Mouse (Mus musculus) olfactory bulb, adult 2 months (tissue): ENCODE data around the gene Ccr7. TPM values are rescaled to one million over a fixed set of nuclear protein-coding genes. Genes with fewer than 3 reads are reported as not detected.

Source experiments
- H3K27ac ChIP-seq: fragments of 200-500 bp; 2 replicates; pipeline ENCODE4 v1.5.1; 2012; ENCODE audit warnings: low read depth, low read length; ENCODE audit not compliant: insufficient read depth
- H3K4me1 ChIP-seq: fragments of 200-500 bp; 2 replicates; pipeline ENCODE4 v1.6.1; 2012; ENCODE audit warnings: low read length; ENCODE audit not compliant: control insufficient read depth, insufficient read depth
- H3K4me3 ChIP-seq: fragments of 200-500 bp; 2 replicates; pipeline ENCODE4 v1.5.1; 2012; ENCODE audit warnings: mild to moderate bottlenecking, low read depth, low read length, moderate library complexity; ENCODE audit not compliant: insufficient read depth
- CTCF ChIP-seq: fragments of 200-500 bp; IDR thresholded peaks from 2 replicates; pipeline ENCODE4 v1.5.1; 2012; ENCODE audit warnings: low read depth, mild to moderate bottlenecking, low read length, moderate library complexity; ENCODE audit not compliant: insufficient read depth
- POLR2A ChIP-seq: fragments of 200-500 bp; IDR thresholded peaks from 2 replicates; pipeline ENCODE4 v1.6.1; 2012; ENCODE audit warnings: mild to moderate bottlenecking, low read depth, low read length, moderate library complexity; ENCODE audit not compliant: insufficient read depth
- WGBS: fragments of 180-500 bp; shearing (Covaris S2); methylation state at CpG from one replicate; pipeline ENCODE4 v1.1.7; 2018; 5-methylcytosine and 5-hydroxymethylcytosine counted together
- polyA plus RNA-seq: library from polyadenylated mRNA; stranded (reverse); fragments of >200 nt; gene quantifications from 2 replicates; pipeline ENCODE4 v1.2.4, GENCODE M21; 2012; ENCODE audit warnings: low replicate concordance; ENCODE audit not compliant: missing spikeins, insufficient read depth, insufficient read length

Ccr7 gene
- polyA plus RNA-seq, 1 experiment = not detected

DNA sequence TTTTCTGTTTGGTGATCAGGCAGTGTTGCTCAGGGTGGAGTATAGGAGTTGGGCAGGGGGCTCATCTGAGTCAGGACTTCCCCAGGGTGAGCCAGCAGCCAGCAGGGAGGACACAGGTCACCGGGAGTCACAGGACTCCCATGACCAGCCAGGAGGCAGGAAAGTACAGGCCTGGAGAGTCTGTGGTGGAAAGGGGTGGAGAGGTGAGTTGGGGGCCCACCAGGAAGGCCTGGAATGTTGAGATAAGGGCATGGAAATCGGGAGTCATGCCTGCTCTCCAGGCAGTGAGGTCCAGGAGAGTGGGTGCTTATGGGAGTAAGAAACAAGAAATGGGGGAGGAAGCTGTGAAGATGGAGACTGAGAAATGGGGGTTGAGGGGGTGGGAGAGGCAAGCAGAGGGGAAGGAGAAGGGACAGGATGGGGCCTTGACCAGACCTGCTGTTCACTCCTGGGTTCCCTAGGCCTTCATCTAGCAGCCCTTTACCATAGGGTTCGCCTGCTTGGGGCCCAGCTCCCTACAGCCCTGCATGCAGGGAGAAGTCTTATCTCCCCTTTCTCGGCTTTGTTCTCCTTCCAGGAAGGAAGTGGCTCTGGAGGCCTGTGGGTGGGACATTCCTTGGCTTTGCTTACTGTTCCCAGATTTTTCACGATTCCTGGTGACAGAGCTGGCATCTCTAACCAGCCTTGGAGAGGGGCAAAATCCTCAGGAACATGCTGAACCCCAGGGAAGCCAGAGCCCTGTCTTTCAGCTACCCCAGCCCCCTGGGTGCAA lies 28.2 kb downstream of the Ccr7 start:
- no peak for TF ChIP-seq POLR2A
- no peak for TF ChIP-seq CTCF
- WGBS = 58% methylated on average over 5 of the region's 5 CpGs
- no peak overlapping the region for H3K27ac ChIP-seq
- no peak overlapping the region for H3K4me3 ChIP-seq
- peaks cover 13% of the 10 kb centered on the region for H3K4me1 ChIP-seq

DNA sequence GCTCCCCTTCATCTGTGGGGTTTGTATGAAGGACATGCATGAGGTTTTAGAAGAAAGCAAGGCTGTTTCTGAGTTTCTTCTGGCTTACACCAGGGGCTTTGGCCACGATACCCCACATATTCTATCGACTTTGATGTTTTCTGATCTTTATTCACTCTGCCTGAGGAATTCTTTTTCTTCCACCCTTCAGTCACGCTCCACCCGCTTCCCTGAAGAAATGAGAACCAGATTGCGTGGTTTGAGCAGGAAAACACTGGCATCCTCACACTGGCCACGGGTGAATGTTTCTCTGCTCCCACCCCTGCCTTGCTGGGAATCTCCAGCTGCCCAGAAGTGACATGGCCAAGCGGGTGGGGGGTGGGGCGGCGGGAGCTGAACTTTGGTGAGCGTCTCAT lies 30.2 kb downstream of the Ccr7 start:
- peaks cover 17% of the 10 kb centered on the region for H3K4me1 ChIP-seq
- H3K4me3 ChIP-seq = no peak overlapping the region
- 61% methylated on average over 10 of the region's 10 CpGs for WGBS
- TF ChIP-seq POLR2A (no peak), CTCF (no peak)
- H3K27ac ChIP-seq = no peak overlapping the region

DNA sequence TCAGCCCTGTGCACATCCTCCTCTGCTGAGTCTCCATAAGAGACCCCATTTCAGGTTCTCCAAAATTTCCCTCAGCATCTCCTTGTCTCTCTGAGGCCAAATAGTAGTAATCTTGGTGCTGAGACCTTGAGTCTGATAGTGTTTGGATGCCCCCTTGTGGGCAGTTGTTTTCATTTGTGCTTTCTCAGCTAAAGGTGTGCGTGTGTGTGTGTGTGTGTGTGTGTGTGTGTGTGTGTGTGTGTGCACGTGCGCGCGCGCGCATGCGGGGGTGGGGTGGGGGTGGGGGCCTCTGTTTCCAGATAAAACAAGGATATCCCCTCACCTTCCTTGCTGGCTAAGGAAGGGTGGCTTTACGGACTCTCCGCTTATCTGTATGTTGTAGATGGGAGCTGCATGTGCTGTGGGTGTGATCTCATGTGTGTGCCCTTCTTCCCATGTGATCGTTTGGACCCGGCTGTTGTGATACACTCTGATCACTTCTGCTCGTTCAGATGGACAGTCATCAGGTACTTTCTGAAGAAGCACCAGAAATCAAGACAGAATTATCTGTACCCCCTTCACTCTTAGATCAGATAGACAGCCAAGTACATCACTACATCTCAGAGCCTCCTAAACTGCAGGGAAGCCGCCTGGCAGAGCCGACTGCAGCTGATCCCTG lies 30.8 kb downstream of the Ccr7 start:
- WGBS = 37% methylated on average over 15 of the region's 15 CpGs
- H3K27ac ChIP-seq = no peak overlapping the region
- H3K4me1 ChIP-seq = peaks cover 17% of the 10 kb centered on the region
- no peak overlapping the region for H3K4me3 ChIP-seq
- no peak for TF ChIP-seq POLR2A
- TF ChIP-seq CTCF = no peak

DNA sequence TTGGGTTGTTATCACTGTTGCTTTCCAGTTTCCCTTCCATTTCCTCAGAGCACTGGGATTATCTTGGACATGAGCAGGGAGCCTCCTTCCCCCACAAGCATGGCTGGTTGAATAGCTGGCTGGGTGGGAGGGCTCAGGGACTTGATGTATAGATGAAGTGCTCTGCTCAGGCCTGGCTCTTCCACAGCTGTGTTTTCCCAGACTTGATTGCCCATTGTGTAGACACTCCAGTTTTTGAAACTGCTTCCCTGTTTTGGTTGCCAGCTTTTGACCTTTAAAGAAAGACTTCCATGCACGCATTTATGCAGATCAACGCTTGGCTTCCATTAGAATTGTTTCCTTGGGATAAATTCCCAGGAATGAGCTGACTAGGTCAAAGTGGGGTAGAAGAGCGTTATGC lies 32.2 kb downstream of the Ccr7 start:
- no peak for TF ChIP-seq POLR2A
- no peak for TF ChIP-seq CTCF
- no peak overlapping the region for H3K27ac ChIP-seq
- 70% methylated on average over 3 of the region's 3 CpGs for WGBS
- H3K4me3 ChIP-seq = no peak overlapping the region
- H3K4me1 ChIP-seq = peaks cover 17% of the 10 kb centered on the region

DNA sequence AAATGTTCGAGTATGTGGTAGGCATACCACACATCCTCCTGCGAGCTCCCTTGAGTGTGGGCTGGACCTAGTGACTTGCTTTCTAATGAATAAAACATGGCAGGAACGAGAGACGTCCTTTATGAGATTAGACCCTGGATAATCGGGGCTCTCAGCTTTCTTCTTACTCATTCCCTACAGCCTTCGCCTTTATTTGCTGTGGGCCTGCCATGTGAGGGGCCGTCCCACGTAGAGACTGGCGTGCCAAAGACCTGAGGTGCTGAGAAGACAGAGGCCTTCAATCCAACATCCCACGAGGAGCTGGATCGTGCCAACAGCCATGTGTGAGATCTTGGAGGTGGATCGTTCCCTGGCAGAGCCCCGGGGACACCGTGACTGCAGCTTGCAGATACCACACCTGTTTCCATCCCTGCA lies 33.7 kb downstream of the Ccr7 start:
- Histone ChIP-seq H3K4me1 (peaks cover 5% of the 10 kb centered on the region), H3K4me3 (no peak overlapping the region), H3K27ac (no peak overlapping the region)
- WGBS = 62% methylated on average over 14 of the region's 14 CpGs
- TF ChIP-seq CTCF (no peak), POLR2A (no peak)

DNA sequence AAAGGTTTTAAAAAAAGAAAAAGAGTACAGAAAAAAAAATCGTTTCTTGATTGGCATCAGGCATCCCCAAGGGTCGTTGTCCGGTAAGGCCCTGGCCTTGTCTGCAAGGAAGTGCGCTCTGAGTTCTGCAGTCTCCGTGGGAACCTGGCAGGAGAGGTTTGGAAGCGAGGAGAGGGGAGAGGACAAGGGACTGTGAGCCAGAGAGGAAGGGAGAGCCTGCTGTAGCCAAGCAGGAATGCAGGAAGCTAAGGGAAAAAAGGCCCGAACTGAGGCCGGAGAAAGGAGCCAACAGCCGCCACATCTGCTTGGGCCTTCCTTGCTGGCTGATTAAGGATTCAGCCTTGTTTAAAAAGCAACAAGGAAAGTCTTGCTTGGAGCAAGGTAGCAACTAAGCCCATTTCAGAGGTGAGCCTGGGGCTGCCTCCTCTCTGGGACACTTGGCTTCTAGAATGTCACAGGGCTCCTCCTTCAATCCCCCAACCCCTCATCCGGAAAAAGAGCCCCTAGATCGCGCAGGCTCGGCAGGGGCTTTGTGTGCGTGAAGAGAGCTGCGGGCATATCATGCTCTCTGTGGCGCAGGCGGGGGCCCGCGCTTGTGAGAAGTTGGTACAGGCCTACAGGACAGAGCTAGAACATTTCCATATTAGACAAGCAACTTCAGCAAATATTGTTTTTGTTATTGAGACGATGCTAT lies 34.2 kb downstream of the Ccr7 start:
- Histone ChIP-seq H3K4me3 (no peak overlapping the region), H3K4me1 (peaks cover 5% of the 10 kb centered on the region), H3K27ac (no peak overlapping the region)
- 61% methylated on average over 20 of the region's 20 CpGs for WGBS
- no peak for TF ChIP-seq CTCF
- no peak for TF ChIP-seq POLR2A

DNA sequence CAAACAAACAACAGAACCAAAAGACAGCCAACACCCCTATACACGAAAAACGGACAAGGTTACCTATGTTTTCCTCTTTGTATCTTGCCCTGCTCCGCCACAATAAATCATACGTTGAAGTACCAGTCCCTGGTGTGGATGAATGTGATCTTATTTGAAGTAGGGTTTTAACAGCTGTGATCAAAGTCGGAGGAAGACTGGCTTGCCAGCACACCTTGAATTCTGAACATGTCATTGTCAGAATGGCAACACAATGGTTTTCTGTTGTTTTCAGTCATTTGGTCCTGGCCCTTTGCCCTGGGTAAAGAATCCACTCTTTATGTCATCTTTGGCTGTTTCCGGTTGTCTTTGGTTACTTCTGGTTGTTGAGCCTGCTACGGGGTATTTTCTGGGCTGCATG lies 35.9 kb downstream of the Ccr7 start:
- no peak for TF ChIP-seq POLR2A

DNA sequence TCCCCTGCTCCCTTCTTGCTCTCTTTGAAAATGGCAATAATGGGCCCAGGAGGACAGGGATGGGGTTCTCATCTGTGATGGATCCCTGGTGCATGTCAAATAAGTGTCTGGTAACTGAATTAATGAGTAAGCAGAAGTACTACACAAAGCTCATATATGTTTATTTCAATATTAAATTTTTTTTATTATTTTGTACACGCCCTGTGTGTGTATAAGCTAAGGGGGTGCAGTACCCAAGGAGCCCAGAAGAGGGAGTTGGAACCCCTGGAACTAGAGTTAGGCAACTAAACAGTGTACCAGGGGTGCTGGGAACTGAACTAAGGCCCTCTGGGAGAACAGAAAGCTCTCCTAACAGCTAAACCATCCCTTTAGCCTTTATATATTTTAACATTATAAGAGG lies 36.5 kb downstream of the Ccr7 start:
- Histone ChIP-seq H3K27ac (no peak overlapping the region), H3K4me3 (no peak overlapping the region), H3K4me1 (peaks cover 5% of the 10 kb centered on the region)
- no peak for TF ChIP-seq POLR2A
- TF ChIP-seq CTCF = no peak
- 100% methylated on average over 1 of the region's 1 CpGs for WGBS

More for the DNA sequence above, 35.9 kb downstream of the Ccr7 start:
- Histone ChIP-seq H3K4me3 (no peak overlapping the region), H3K27ac (no peak overlapping the region), H3K4me1 (peaks cover 5% of the 10 kb centered on the region)
- WGBS = 82% methylated on average over 7 of the region's 7 CpGs

DNA sequence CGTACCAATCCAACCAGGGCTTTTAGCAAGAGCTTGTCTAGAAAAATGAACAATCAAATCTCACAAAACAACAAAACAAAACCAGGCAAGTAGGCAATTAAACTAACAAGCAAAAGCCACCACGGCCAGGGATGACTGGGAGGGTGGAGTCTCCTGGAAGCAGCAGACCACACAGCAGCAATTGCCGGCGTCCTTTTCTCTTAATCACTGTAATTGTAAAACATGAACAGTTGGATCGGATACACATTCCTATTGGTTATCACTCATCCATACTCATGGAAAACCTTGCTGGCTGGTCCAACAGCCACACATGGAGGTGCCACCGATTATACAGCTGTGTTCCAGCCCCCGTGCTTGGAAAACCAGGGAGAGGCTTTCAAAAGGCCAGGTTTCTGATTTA lies 37.0 kb downstream of the Ccr7 start:
- Histone ChIP-seq H3K4me1 (peaks cover 5% of the 10 kb centered on the region), H3K4me3 (no peak overlapping the region), H3K27ac (no peak overlapping the region)
- 42% methylated on average over 7 of the region's 7 CpGs for WGBS
- TF ChIP-seq POLR2A = no peak
